In the genomic region with DNA sequence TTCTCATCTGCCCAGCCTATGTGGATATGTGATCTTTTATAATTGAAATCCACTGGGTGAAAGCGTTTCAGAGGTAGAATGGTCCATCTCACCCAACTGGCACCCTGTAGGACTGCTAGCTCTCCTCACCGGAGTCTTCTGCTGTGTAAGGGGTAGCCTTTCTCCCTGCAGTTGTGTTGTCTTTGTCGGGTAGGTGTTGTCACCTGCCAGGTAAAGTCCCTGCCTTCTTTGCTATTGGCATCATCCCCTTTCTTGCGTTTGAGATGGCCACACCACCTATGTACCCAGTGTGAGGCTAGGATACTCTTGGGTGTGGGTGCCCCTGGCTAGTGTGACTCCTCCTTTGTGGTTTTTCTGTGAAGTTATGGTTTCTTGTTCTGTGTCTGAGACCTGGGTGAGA, we compare ENCODE assay signal across 8 mouse cellular contexts. TPM values are rescaled to one million over a fixed set of nuclear protein-coding genes. Genes with fewer than 3 reads are reported as not detected.
DNase-seq lines count a peak whose midpoint lies in the region; ATAC-seq lines count a peak whose summit lies in the region.

No protein-coding gene starts in this region.

- peaks cover 36% of the 10 kb centered on the region for H3K4me1 ChIP-seq in heart, embryonic 15.5 days (replicated peaks)
- H3K4me1 ChIP-seq in brown adipose tissue, adult 24 weeks (ENCODE audit: control insufficient read depth, insufficient read depth, insufficient read length, low read length) = peaks cover 13% of the 10 kb centered on the region
- H3K4me1 ChIP-seq in hindbrain, embryonic 13.5 days (replicated peaks) = peaks cover 49% of the 10 kb centered on the region
- peaks cover 41% of the 10 kb centered on the region for H3K4me1 ChIP-seq in midbrain, embryonic 13.5 days (replicated peaks)

- H3K9me3 ChIP-seq in heart, embryonic 15.5 days (replicated peaks) = no peaks in the 10 kb centered on the region
- no peaks in the 10 kb centered on the region for H3K9me3 ChIP-seq in hindbrain, embryonic 13.5 days
- no peaks in the 10 kb centered on the region for H3K9me3 ChIP-seq in midbrain, embryonic 13.5 days

- intact Hi-C loops in heart, postnatal 36 days (cut with DNase I) = loop anchor here (1.0 to 5.0 kb wide), 2 partner anchors 18 to 46 kb away; partner anchors contain the start of genes Mboat7 and Tsen34

- no peak overlapping the region for H3K27ac ChIP-seq in heart, embryonic 15.5 days
- H3K27ac ChIP-seq in brown adipose tissue, adult 24 weeks (replicated peaks; ENCODE audit: low read depth, low read length) = no peak overlapping the region
- H3K27ac ChIP-seq in hindbrain, embryonic 13.5 days = no peak overlapping the region
- H3K27ac ChIP-seq in midbrain, embryonic 13.5 days = no peak overlapping the region; the same call in 1 of the 2 replicates

- WGBS in heart, embryonic 15.5 days = 64% methylated on average over 4 of the region's 4 CpGs
- 61% methylated on average over 4 of the region's 4 CpGs for WGBS in hindbrain, embryonic 13.5 days
- whole genome bisulfite sequencing in midbrain, embryonic 13.5 days = 74% methylated on average over 4 of the region's 4 CpGs

- DNase-seq in heart, postnatal 36 days = no peak
- no peak for DNase-seq in layer of hippocampus, adult 11-12 months (ENCODE audit: low spot score)
- DNase-seq in frontal cortex, postnatal 25 days (ENCODE audit: low spot score in 2 of 2) = no peak

- H3K27me3 ChIP-seq in heart, embryonic 15.5 days = no peaks in the 10 kb centered on the region
- H3K27me3 ChIP-seq in hindbrain, embryonic 13.5 days = no peaks in the 10 kb centered on the region; the same call in 1 of the 2 replicates
- no peaks in the 10 kb centered on the region for H3K27me3 ChIP-seq in midbrain, embryonic 13.5 days

- H3K9ac ChIP-seq in heart, embryonic 15.5 days = peak overlapping the region; percentile 99
- H3K9ac ChIP-seq in hindbrain, embryonic 13.5 days = peak overlapping the region; percentile 98
- peak overlapping the region; percentile 98 for H3K9ac ChIP-seq in midbrain, embryonic 13.5 days (replicated peaks)

- peak overlapping the region; percentile 80 for H3K4me2 ChIP-seq in heart, embryonic 15.5 days
- peak overlapping the region; percentile 85 for H3K4me2 ChIP-seq in hindbrain, embryonic 13.5 days
- H3K4me2 ChIP-seq in midbrain, embryonic 13.5 days (replicated peaks) = peak overlapping the region; percentile 91

- H3K4me3 ChIP-seq in heart, embryonic 15.5 days = peak overlapping the region; percentile 96
- H3K4me3 ChIP-seq in brown adipose tissue, adult 24 weeks (ENCODE audit: insufficient read depth, low read depth, low read length) = peak overlapping the region; percentile 94
- H3K4me3 ChIP-seq in hindbrain, embryonic 13.5 days = peak overlapping the region; percentile 98
- peak overlapping the region; percentile 98 for H3K4me3 ChIP-seq in midbrain, embryonic 13.5 days (replicated peaks)

- H3K36me3 ChIP-seq in heart, embryonic 15.5 days = peaks cover 15% of the 10 kb centered on the region
- peaks cover 20% of the 10 kb centered on the region for H3K36me3 ChIP-seq in hindbrain, embryonic 13.5 days
- peaks cover 27% of the 10 kb centered on the region for H3K36me3 ChIP-seq in midbrain, embryonic 13.5 days

- ATAC-seq in heart, embryonic 15.5 days (replicated peaks; ENCODE audit: insufficient number of reproducible peaks, insufficient read depth, low FRiP score, low read depth) = no peak
- ATAC-seq in hindbrain, embryonic 13.5 days (ENCODE audit: low FRiP score) = no peak
- no peak for ATAC-seq in midbrain, embryonic 13.5 days
- no peak for ATAC-seq in inflammation-experienced regulatory T-cells, adult 6 months

RNA-seq across cellular contexts. Expression of gene Cnot3, which starts 1.6 kb away (rescaled TPM):
- polyA plus RNA-seq in heart, embryonic 15.5 days (2015; fragmentation: Nextera tagmentation; extraction: Ambion mirVana) = 26.2 and 34.7 TPM in 2 replicates
- 10 to 100 TPM; 22.5 to 27.6 TPM for total RNA-seq in heart, postnatal 36 days (2021)
- 22.4 and 31.4 TPM in 2 replicates for polyA plus RNA-seq in brown adipose tissue, adult 24 weeks (2012; ENCODE audit: insufficient read depth, insufficient read length, missing spikeins)
- polyA plus RNA-seq in hindbrain, embryonic 13.5 days (2015; fragmentation: Nextera tagmentation; extraction: Ambion mirVana) = 47.1 and 49.9 TPM in 2 replicates
- polyA plus RNA-seq in midbrain, embryonic 13.5 days (2015; fragmentation: Nextera tagmentation; extraction: Ambion mirVana) = 48.7 and 57.8 TPM in 2 replicates
- 10 to 100 TPM; 30.0 to 47.0 (median 45.2) TPM for polyA plus RNA-seq in inflammation-experienced regulatory T-cells, adult 6 months (2017; shearing (Covaris generic))

RNA-seq across cellular contexts. Expression of gene Prpf31, which starts 16.9 kb away (rescaled TPM):
- 50.2 and 64.3 TPM in 2 replicates for polyA plus RNA-seq in heart, embryonic 15.5 days (2015; fragmentation: Nextera tagmentation; extraction: Ambion mirVana)
- 10 to 100 TPM; 24.4 to 26.6 TPM for total RNA-seq in heart, postnatal 36 days (2021)
- polyA plus RNA-seq in brown adipose tissue, adult 24 weeks (2012; ENCODE audit: insufficient read depth, insufficient read length, missing spikeins) = 18.7 and 20.7 TPM in 2 replicates
- polyA plus RNA-seq in hindbrain, embryonic 13.5 days (2015; fragmentation: Nextera tagmentation; extraction: Ambion mirVana) = 99.1 and 105 TPM in 2 replicates
- 114 and 117 TPM in 2 replicates for polyA plus RNA-seq in midbrain, embryonic 13.5 days (2015; fragmentation: Nextera tagmentation; extraction: Ambion mirVana)
- polyA plus RNA-seq in inflammation-experienced regulatory T-cells, adult 6 months (2017; shearing (Covaris generic)) = 100 to 1,000 TPM in 1 of 3 experiments, 10 to 100 TPM in 2; 82.2 to 102 (median 91.2) TPM

RNA-seq across cellular contexts. Expression of gene Tfpt, which starts 16.9 kb away (rescaled TPM):
- polyA plus RNA-seq in heart, embryonic 15.5 days (2015; fragmentation: Nextera tagmentation; extraction: Ambion mirVana) = 14.2 and 18.6 TPM in 2 replicates
- 10 to 100 TPM; 17.2 to 25.4 TPM for total RNA-seq in heart, postnatal 36 days (2021)
- polyA plus RNA-seq in brown adipose tissue, adult 24 weeks (2012; ENCODE audit: insufficient read depth, insufficient read length, missing spikeins) = 24.2 and 24.4 TPM in 2 replicates
- polyA plus RNA-seq in hindbrain, embryonic 13.5 days (2015; fragmentation: Nextera tagmentation; extraction: Ambion mirVana) = 32.9 and 37.4 TPM in 2 replicates
- 30.8 and 38.9 TPM in 2 replicates for polyA plus RNA-seq in midbrain, embryonic 13.5 days (2015; fragmentation: Nextera tagmentation; extraction: Ambion mirVana)
- 10 to 100 TPM; 11.9 to 17.0 (median 15.0) TPM for polyA plus RNA-seq in inflammation-experienced regulatory T-cells, adult 6 months (2017; shearing (Covaris generic))

RNA-seq across cellular contexts. Expression of gene Leng1, which starts 19.0 kb away (rescaled TPM):
- polyA plus RNA-seq in heart, embryonic 15.5 days (2015; fragmentation: Nextera tagmentation; extraction: Ambion mirVana) = 17.4 and 19.8 TPM in 2 replicates
- 10 to 100 TPM; 12.5 to 12.9 TPM for total RNA-seq in heart, postnatal 36 days (2021)
- 17.8 and 19.4 TPM in 2 replicates for polyA plus RNA-seq in brown adipose tissue, adult 24 weeks (2012; ENCODE audit: insufficient read depth, insufficient read length, missing spikeins)
- 15.8 and 16.3 TPM in 2 replicates for polyA plus RNA-seq in hindbrain, embryonic 13.5 days (2015; fragmentation: Nextera tagmentation; extraction: Ambion mirVana)
- polyA plus RNA-seq in midbrain, embryonic 13.5 days (2015; fragmentation: Nextera tagmentation; extraction: Ambion mirVana) = 16.5 and 16.8 TPM in 2 replicates
- 1 to 10 TPM; 4.8 to 6.9 (median 6.0) TPM for polyA plus RNA-seq in inflammation-experienced regulatory T-cells, adult 6 months (2017; shearing (Covaris generic))

RNA-seq across cellular contexts. Expression of gene Ndufa3, which starts 29.5 kb away (rescaled TPM):
- 670 and 765 TPM in 2 replicates for polyA plus RNA-seq in heart, embryonic 15.5 days (2015; fragmentation: Nextera tagmentation; extraction: Ambion mirVana)
- 1,000 to 10,000 TPM; 1,822 to 1,988 TPM for total RNA-seq in heart, postnatal 36 days (2021)
- polyA plus RNA-seq in brown adipose tissue, adult 24 weeks (2012; ENCODE audit: insufficient read depth, insufficient read length, missing spikeins) = 2,482 and 2,632 TPM in 2 replicates
- polyA plus RNA-seq in hindbrain, embryonic 13.5 days (2015; fragmentation: Nextera tagmentation; extraction: Ambion mirVana) = 481 and 487 TPM in 2 replicates
- 440 and 458 TPM in 2 replicates for polyA plus RNA-seq in midbrain, embryonic 13.5 days (2015; fragmentation: Nextera tagmentation; extraction: Ambion mirVana)
- polyA plus RNA-seq in inflammation-experienced regulatory T-cells, adult 6 months (2017; shearing (Covaris generic)) = 100 to 1,000 TPM; 608 to 774 (median 726) TPM
